Mouse (Mus musculus) heart, embryonic 16.5 days (tissue): ENCODE results near the gene Gtpbp8. TPM values are rescaled to one million over a fixed set of nuclear protein-coding genes. Genes with fewer than 3 reads are reported as not detected.

Experiments
- ATAC-seq: fragments of 200-750 bp; cut with Nextera tagmentation; replicated peaks from 2 replicates; pipeline ENCODE4 v1.8.0; 2017; ENCODE audit warnings: moderate number of reproducible peaks; ENCODE audit not compliant: insufficient read depth, low FRiP score; ENCODE audit errors: extremely low read depth
- H3K27ac ChIP-seq: fragments of 300-500 bp; sonication (generic); 2 replicates; pipeline ENCODE4 v1.5.1; 2014; ENCODE audit warnings: mild to moderate bottlenecking, low read length, control low read depth, moderate library complexity
- H3K27me3 ChIP-seq: fragments of 300-500 bp; sonication (generic); 2 replicates; pipeline ENCODE4 v1.6.1; 2014; ENCODE audit warnings: low read length, mixed read lengths; ENCODE audit not compliant: control insufficient read depth, insufficient read depth
- H3K36me3 ChIP-seq: fragments of 300-500 bp; sonication (generic); 2 replicates; pipeline ENCODE4 v1.6.1; 2014; ENCODE audit not compliant: control insufficient read depth, insufficient read depth
- H3K4me1 ChIP-seq: fragments of 300-500 bp; sonication (generic); 2 replicates; pipeline ENCODE4 v1.6.1; 2014; ENCODE audit warnings: low read length, mixed read lengths; ENCODE audit not compliant: control insufficient read depth, insufficient read depth
- H3K4me2 ChIP-seq: fragments of 300-500 bp; sonication (generic); 2 replicates; pipeline ENCODE4 v1.6.1; 2014; ENCODE audit warnings: low read depth, mild to moderate bottlenecking, control low read depth, low read length
- H3K4me3 ChIP-seq: fragments of 300-500 bp; sonication (generic); 2 replicates; pipeline ENCODE4 v1.5.1; 2014; ENCODE audit warnings: mild to moderate bottlenecking, control low read depth, low read length
- H3K9ac ChIP-seq: fragments of 300-500 bp; sonication (generic); 2 replicates; pipeline ENCODE4 v1.6.1; 2014; ENCODE audit warnings: low read length, control low read depth
- H3K9me3 ChIP-seq: fragments of 300-500 bp; sonication (generic); replicated peaks from 2 replicates; pipeline ENCODE4 v1.6.1; 2016; ENCODE audit warnings: low read length; ENCODE audit not compliant: control insufficient read depth
- WGBS: fragments of 180-500 bp; shearing (Covaris S2); extraction: QIAGEN DNeasy Blood & Tissue Kit; methylation state at CpG from one replicate; pipeline ENCODE4 v1.1.7; 2014; 5-methylcytosine and 5-hydroxymethylcytosine counted together
- polyA plus RNA-seq: library from polyadenylated mRNA; unstranded; fragments of >200 nt; fragmentation: Nextera tagmentation; extraction: Ambion mirVana; gene quantifications from 2 replicates; pipeline ENCODE4 v1.2.1, GENCODE M21; 2015

Gtpbp8 gene
- polyA plus RNA-seq, 1 experiment from 2014 or later = 21.7 TPM

GRCm38 (mm10) chr16:44767967-44768366 is 21.8 kb upstream of the Gtpbp8 start:
- Histone ChIP-seq H3K27me3 (no peaks in the 10 kb centered on the region), H3K4me2 (no peak overlapping the region), H3K27ac (no peak overlapping the region), H3K9me3 (no peaks in the 10 kb centered on the region), H3K36me3 (no peaks in the 10 kb centered on the region), H3K9ac (no peak overlapping the region), H3K4me1 (no peaks in the 10 kb centered on the region), H3K4me3 (no peak overlapping the region)
- no peak for ATAC-seq
- 43% methylated on average over 2 of the region's 2 CpGs for whole genome bisulfite sequencing

- Histone ChIP-seq H3K4me2 (no peak overlapping the region), H3K27me3 (no peaks in the 10 kb centered on the region), H3K27ac (no peak overlapping the region), H3K9ac (no peak overlapping the region), H3K4me3 (no peak overlapping the region), H3K4me1 (no peaks in the 10 kb centered on the region), H3K36me3 (no peaks in the 10 kb centered on the region), H3K9me3 (no peaks in the 10 kb centered on the region)
- no peak for ATAC-seq
- 82% methylated on average over 7 of the region's 7 CpGs for WGBS
Observed at GRCm38 (mm10) chr16:44767506-44767905, 21.3 kb upstream of the Gtpbp8 start.

- H3K4me1 ChIP-seq = no peaks in the 10 kb centered on the region
Observed at GRCm38 (mm10) chr16:44766320-44766892, 20.2 kb upstream of the Gtpbp8 start.

GRCm38 (mm10) chr16:44765555-44766319 is 19.6 kb upstream of the Gtpbp8 start, which contains the start of gene Cd200r1:
TSS of gene Cd200r1 (plus strand) at chr16:44765736.
- Histone ChIP-seq H3K9ac (peak within 1 kb of the TSS; percentile 36; the same call in 1 of the 2 replicates), H3K36me3 (no peaks in the 10 kb centered on the region), H3K27me3 (no peaks in the 10 kb centered on the region), H3K4me1 (no peaks in the 10 kb centered on the region), H3K4me3 (peak within 1 kb of the TSS; percentile 27), H3K27ac (no peak within 1 kb of the TSS), H3K9me3 (no peaks in the 10 kb centered on the region), H3K4me2 (peak within 1 kb of the TSS; percentile 54)
- WGBS = 63% methylated on average over 22 of the region's 22 CpGs
- no peak for ATAC-seq

More at GRCm38 (mm10) chr16:44766320-44766892, 20.2 kb upstream of the Gtpbp8 start:
- WGBS = 67% methylated on average over 9 of the region's 9 CpGs
- Histone ChIP-seq H3K27me3 (no peaks in the 10 kb centered on the region), H3K9ac (no peak overlapping the region), H3K4me2 (peak overlapping the region; percentile 54), H3K27ac (no peak overlapping the region), H3K36me3 (no peaks in the 10 kb centered on the region), H3K4me3 (no peak overlapping the region), H3K9me3 (no peaks in the 10 kb centered on the region)
- ATAC-seq = no peak

- 63% methylated on average over 1 of the region's 1 CpGs for WGBS
- H3K9ac ChIP-seq = no peak overlapping the region
- no peaks in the 10 kb centered on the region for H3K4me1 ChIP-seq
- no peak overlapping the region for H3K4me2 ChIP-seq
- ATAC-seq = no peak
- no peak overlapping the region for H3K4me3 ChIP-seq
- no peaks in the 10 kb centered on the region for H3K36me3 ChIP-seq
- no peak overlapping the region for H3K27ac ChIP-seq
- H3K27me3 ChIP-seq = no peaks in the 10 kb centered on the region
- no peaks in the 10 kb centered on the region for H3K9me3 ChIP-seq
Observed at GRCm38 (mm10) chr16:44761811-44762210, 15.6 kb upstream of the Gtpbp8 start.

GRCm38 (mm10) chr16:44757700-44758099 is 11.5 kb upstream of the Gtpbp8 start:
- Histone ChIP-seq H3K36me3 (no peaks in the 10 kb centered on the region), H3K9ac (no peak overlapping the region), H3K27me3 (no peaks in the 10 kb centered on the region), H3K4me3 (no peak overlapping the region), H3K4me1 (no peaks in the 10 kb centered on the region), H3K9me3 (no peaks in the 10 kb centered on the region), H3K27ac (no peak overlapping the region), H3K4me2 (no peak overlapping the region)
- ATAC-seq = no peak
- WGBS = 75% methylated on average over 8 of the region's 8 CpGs

- H3K9ac ChIP-seq = no peak overlapping the region
- peaks cover 15% of the 10 kb centered on the region for H3K4me1 ChIP-seq
- 42% methylated on average over 3 of the region's 3 CpGs for WGBS
- no peaks in the 10 kb centered on the region for H3K9me3 ChIP-seq
- no peak for ATAC-seq
- no peaks in the 10 kb centered on the region for H3K27me3 ChIP-seq
- no peak overlapping the region for H3K27ac ChIP-seq
- H3K36me3 ChIP-seq = 0 out of 2 replicates have a peak, but pooled peaks cover 3% of the 10 kb centered on the region
- H3K4me3 ChIP-seq = no peak overlapping the region
- no peak overlapping the region for H3K4me2 ChIP-seq
Observed at GRCm38 (mm10) chr16:44748007-44748406, 1.8 kb upstream of the Gtpbp8 start.

GRCm38 (mm10) chr16:44745471-44745865 is 695 bp downstream of the Gtpbp8 start:
- peak overlapping the region; percentile 73 for H3K4me2 ChIP-seq
- WGBS = 4% methylated on average over 14 of the region's 14 CpGs
- peak overlapping the region; percentile 96 for H3K27ac ChIP-seq
- no peaks in the 10 kb centered on the region for H3K27me3 ChIP-seq
- no peaks in the 10 kb centered on the region for H3K9me3 ChIP-seq
- H3K4me1 ChIP-seq = peaks cover 15% of the 10 kb centered on the region
- peak; percentile 21; the same call in 1 of the 2 replicates for ATAC-seq
- peaks cover 11% of the 10 kb centered on the region for H3K36me3 ChIP-seq
- peak overlapping the region; percentile 96 for H3K9ac ChIP-seq
- H3K4me3 ChIP-seq = peak overlapping the region; percentile 91

GRCm38 (mm10) chr16:44742753-44743152 is 3.4 kb downstream of the Gtpbp8 start:
- H3K36me3 ChIP-seq = peaks cover 23% of the 10 kb centered on the region
- 90% methylated on average over 1 of the region's 1 CpGs for whole genome bisulfite sequencing
- no peak overlapping the region for H3K4me2 ChIP-seq
- H3K4me3 ChIP-seq = no peak overlapping the region
- H3K9ac ChIP-seq = no peak overlapping the region
- no peaks in the 10 kb centered on the region for H3K27me3 ChIP-seq
- H3K4me1 ChIP-seq = peaks cover 15% of the 10 kb centered on the region
- H3K9me3 ChIP-seq = no peaks in the 10 kb centered on the region
- no peak for ATAC-seq
- H3K27ac ChIP-seq = no peak overlapping the region
